Mouse (Mus musculus): Measurements from ENCODE around the gene Nrgn. TPM values are rescaled to one million over a fixed set of nuclear protein-coding genes. Genes with fewer than 3 reads are reported as not detected.

Nrgn gene
- total and polyA plus RNA-seq, 3 experiments, result 0.58 to 43.5 TPM; not detected in 1

DNA sequence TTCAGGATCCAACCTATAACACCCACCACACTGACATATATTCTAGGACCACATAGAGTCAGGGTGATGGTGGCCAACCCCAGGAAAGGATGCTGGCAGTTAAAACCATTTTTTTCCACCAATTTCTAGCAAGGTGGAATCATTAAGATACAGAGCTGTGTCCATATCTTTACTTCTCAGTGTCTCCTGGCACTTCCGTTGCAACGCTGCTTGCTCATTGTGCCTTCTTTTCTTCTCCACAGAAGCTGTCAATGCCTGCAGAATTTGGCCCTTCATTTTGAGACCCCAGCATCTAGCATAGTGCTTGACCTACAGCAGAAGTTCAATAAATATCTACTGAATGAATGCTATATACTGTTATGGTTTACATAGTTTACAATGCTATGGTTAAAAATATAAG, 14.3 kb upstream of the Nrgn start (continued):
- TF ChIP-seq ZMIZ1 (IDR thresholded peaks at IDR 0.05; ENCODE audit: low read depth, low read length) (peak; percentile 14; the same call in 1 of the 2 replicates), JUND (IDR thresholded peaks at IDR 0.05; ENCODE audit: low read depth, low read length) (0 out of 2 replicates have a peak, but pooled peaks have one; percentile 26), BHLHE40 (IDR thresholded peaks at IDR 0.05; ENCODE audit: borderline replicate concordance, low read depth, low read length) (no peak), POLR2A (IDR thresholded peaks at IDR 0.05; ENCODE audit: control insufficient read depth in 1 of 2, insufficient read depth in 1 of 2, low read depth in 1 of 2, low read length in 2 of 2, poor library complexity in 1 of 2) (no peak), RAD21 (IDR thresholded peaks at IDR 0.05; ENCODE audit: low read depth, low read length) (no peak), HCFC1 (IDR thresholded peaks at IDR 0.05; ENCODE audit: low read depth, low read length) (no peak), ETS1 (IDR thresholded peaks at IDR 0.05; ENCODE audit: low read depth, low read length) (peak; percentile 79), TCF12 (IDR thresholded peaks at IDR 0.05; ENCODE audit: low read depth, low read length) (peak; percentile 96), MXI1 (IDR thresholded peaks at IDR 0.05; ENCODE audit: low read depth, low read length) (no peak), TAL1 (IDR thresholded peaks at IDR 0.05; ENCODE audit: low read length) (peak; percentile 98)

DNA sequence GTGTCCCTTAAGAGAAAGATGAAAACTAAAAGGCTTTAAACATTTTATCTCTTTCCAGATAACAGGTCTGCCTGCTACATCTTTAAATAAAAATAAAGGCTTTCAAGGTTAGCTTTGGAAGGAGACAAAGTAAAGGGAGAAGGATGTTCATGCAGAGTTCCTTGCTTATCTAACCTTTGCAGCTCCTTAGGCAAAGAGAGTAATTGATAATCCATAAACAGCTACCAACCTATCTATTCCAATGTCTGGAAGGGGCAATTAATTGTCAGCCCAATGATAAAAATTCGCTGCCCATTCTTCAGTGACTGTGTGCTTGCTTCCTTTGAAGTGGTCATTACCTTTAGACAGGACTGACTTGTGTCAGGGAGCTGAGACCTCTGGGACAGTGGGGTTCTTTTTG, 11.1 kb upstream of the Nrgn start:
- Histone ChIP-seq H3K4me1 (ENCODE audit: control insufficient read depth in 1 of 2, insufficient read depth in 2 of 2, low read length in 2 of 2) (peaks cover 19 to 37% of the 10 kb centered on the region in 2 experiments), H3K36me3 (ENCODE audit: control insufficient read depth in 1 of 2, insufficient read depth in 2 of 2, low read length in 2 of 2) (peaks cover 0 to 40% of the 10 kb centered on the region in 2 experiments; a peak in 2 of 4 replicates), H3K4me3 (ENCODE audit: control insufficient read depth in 1 of 2, insufficient read depth in 1 of 2, low read depth in 2 of 2, low read length in 2 of 2) (no peak overlapping the region), H3K79me2 (ENCODE audit: control insufficient read depth, insufficient read depth, low read length, poor library complexity) (no peaks in the 10 kb centered on the region), H3K9ac (ENCODE audit: control insufficient read depth, low read depth, low read length, poor library complexity, severe bottlenecking) (no peak overlapping the region), H3K27me3 (ENCODE audit: control insufficient read depth in 1 of 2, insufficient read depth in 2 of 2, low read length in 2 of 2) (no peaks in the 10 kb centered on the region), H3K27ac (ENCODE audit: control insufficient read depth, low read depth, low read length) (no peak overlapping the region), H3K9me3 (replicated peaks; ENCODE audit: insufficient read depth, low read length) (no peaks in the 10 kb centered on the region)
- peak; percentile 18 for DNase-seq (ENCODE audit: low read depth, low spot score)
- TF ChIP-seq GATA1 (IDR thresholded peaks at IDR 0.05; ENCODE audit: low read depth, low read length), result peak; percentile 70
- TF ChIP-seq E2F4 (IDR thresholded peaks at IDR 0.05; ENCODE audit: borderline replicate concordance, low read depth, low read length), result no peak
- peak; percentile 68 for TF ChIP-seq TCF12 (IDR thresholded peaks at IDR 0.05; ENCODE audit: low read depth, low read length)
- peak; percentile 72 for TF ChIP-seq TAL1 (IDR thresholded peaks at IDR 0.05; ENCODE audit: low read length)
- peak; percentile 78 to 82 for TF ChIP-seq EP300 (IDR thresholded peaks at IDR 0.05; ENCODE audit: low read depth in 1 of 2, low read length in 2 of 2)

DNA sequence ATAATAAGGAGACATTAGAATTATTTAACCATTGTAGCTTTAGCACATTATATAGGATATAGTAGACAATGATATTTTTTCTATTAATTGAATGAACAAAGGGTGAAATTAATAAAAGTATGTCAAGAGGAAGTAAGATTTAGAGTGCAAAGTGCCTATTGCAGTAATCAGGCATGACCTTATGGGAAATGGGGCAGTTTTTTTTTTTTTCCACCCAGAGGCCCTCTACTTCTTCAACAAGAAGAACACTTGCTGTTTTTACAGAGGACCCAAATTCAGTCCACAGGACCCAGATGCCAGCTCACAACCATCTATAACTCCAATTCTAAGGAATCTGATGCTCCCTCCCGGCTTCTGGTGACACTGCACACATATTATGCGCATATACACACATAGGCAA, 7.9 kb upstream of the Nrgn start:
- Histone ChIP-seq H3K27ac (ENCODE audit: control insufficient read depth, low read depth, low read length) (no peak overlapping the region), H3K27me3 (ENCODE audit: control insufficient read depth in 1 of 2, insufficient read depth in 2 of 2, low read length in 2 of 2) (no peaks in the 10 kb centered on the region), H3K4me1 (ENCODE audit: control insufficient read depth in 1 of 2, insufficient read depth in 2 of 2, low read length in 2 of 2) (peaks cover 4 to 16% of the 10 kb centered on the region in 2 experiments), H3K4me3 (ENCODE audit: control insufficient read depth in 1 of 2, insufficient read depth in 1 of 2, low read depth in 2 of 2, low read length in 2 of 2) (no peak overlapping the region), H3K79me2 (ENCODE audit: control insufficient read depth, insufficient read depth, low read length, poor library complexity) (no peaks in the 10 kb centered on the region), H3K36me3 (ENCODE audit: control insufficient read depth in 1 of 2, insufficient read depth in 2 of 2, low read length in 2 of 2) (peaks cover 0 to 21% of the 10 kb centered on the region in 2 experiments; a peak in 2 of 4 replicates), H3K9me3 (replicated peaks; ENCODE audit: insufficient read depth, low read length) (no peaks in the 10 kb centered on the region), H3K9ac (ENCODE audit: control insufficient read depth, low read depth, low read length, poor library complexity, severe bottlenecking) (no peak overlapping the region)
- peak; percentile 58 for DNase-seq (ENCODE audit: low read depth, low spot score)
- TF ChIP-seq EP300 (IDR thresholded peaks at IDR 0.05; ENCODE audit: low read depth in 1 of 2, low read length in 2 of 2), result peak in 1 of 2 experiments; percentile 57; a peak in 1 of 4 replicates
- no peak for TF ChIP-seq TCF12 (IDR thresholded peaks at IDR 0.05; ENCODE audit: low read depth, low read length)
- peak; percentile 42 for TF ChIP-seq TAL1 (IDR thresholded peaks at IDR 0.05; ENCODE audit: low read length)
- peak; percentile 88 for TF ChIP-seq ZNF384 (IDR thresholded peaks at IDR 0.05; ENCODE audit: low read depth, low read length)
- no peak for TF ChIP-seq MAFK (IDR thresholded peaks at IDR 0.05; ENCODE audit: borderline replicate concordance, low read depth, low read length)
